Mouse (Mus musculus): ENCODE data around the gene Pxylp1.

Pxylp1 gene

DNA sequence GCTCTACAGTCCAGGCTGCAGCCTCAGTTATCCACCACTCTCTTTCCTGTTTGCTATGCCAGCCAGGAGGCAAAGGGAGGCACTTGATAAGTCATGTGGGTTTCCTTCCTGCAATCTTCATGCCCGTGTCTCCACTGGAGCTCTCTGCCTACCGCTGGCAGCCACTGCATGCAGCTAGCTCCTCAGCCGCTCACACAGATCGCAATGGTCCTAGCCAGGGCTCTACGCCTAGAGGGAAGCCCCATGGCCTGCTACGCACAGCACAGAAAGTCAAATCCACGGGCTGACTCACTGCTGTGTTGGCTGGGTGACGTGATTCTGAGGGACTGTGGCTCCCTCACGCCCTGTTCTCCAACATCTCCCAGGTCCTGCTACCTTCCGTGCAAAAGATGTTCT is 31.4 kb downstream of the Pxylp1 start:
- no peak for DNase-seq (ENCODE audit: low spot score in 2 of 2)

- DNase-seq (ENCODE audit: low spot score in 2 of 2) = no peak
These were observed 31.9 kb downstream of the Pxylp1 start for GRCm38 (mm10) chr9:96860380-96861091.

DNA sequence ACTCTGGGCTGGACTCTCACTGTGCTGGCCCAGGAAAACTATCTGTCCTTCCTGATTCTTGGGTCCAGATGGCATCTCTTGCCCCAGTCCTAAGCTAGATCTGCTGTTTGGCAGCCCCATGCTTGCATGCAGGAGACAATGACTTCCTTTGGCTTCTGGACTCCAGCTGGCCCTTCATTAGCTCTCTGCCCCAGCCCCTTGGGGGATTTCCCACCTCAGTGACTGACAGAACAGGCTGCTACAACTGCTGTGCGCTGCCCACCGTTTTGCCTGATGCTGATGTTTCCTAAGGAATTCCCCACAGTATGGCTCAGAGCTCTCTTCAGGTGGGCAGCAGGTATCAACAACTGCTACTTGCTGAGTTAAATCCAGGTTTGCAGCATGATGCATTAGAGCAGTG is 33.4 kb downstream of the Pxylp1 start:
- no peak for DNase-seq (ENCODE audit: low spot score in 2 of 2)

GRCm38 (mm10) chr9:96857838-96858237 is 34.6 kb downstream of the Pxylp1 start:
- DNase-seq (ENCODE audit: low spot score in 2 of 2) = no peak

- DNase-seq (ENCODE audit: low spot score in 2 of 2) = no peak
These were observed 38.9 kb downstream of the Pxylp1 start for GRCm38 (mm10) chr9:96853300-96854186.

DNA sequence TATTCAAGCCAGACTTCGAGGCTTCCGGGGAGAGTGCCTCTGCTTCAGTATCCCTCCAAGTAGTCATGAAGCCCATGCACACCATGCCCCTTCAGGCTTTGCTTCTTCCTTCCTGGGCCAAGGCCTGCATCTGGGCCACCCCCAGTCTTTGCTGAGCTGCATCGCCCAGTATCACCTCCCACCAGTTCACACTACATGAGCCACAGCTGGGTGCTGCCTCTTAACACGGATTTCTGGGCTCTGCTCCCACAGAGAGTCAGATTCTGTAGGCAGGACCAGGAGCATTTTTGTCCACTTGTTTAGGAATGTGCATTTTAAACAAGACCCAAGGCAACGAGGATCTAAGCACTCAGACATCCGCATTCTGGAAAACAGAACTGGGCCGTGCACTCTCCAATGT is 40.8 kb downstream of the Pxylp1 start:
- DNase-seq (ENCODE audit: low spot score in 2 of 2) = no peak

GRCm38 (mm10) chr9:96851036-96851435 is 41.4 kb downstream of the Pxylp1 start:
- no peak for DNase-seq (ENCODE audit: low spot score in 2 of 2)

DNA sequence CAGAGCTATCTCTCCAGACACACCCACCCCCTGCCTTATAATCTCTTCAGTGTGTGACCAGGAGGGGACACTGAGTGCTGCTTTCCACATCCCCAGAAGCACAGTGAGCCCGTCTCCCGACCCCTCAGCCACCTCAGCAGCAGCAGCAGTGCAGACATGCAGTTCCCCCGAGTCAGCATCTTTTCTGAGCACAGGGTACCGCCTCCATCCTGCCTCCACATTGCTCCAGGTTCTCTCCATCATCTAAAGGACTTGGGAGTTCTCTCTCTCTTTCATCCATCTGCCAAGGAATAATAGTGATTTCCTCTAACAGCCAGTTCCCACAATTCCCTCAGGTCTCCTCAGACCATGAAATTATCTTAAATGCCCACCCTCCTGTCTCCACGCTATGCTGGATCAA is 43.5 kb downstream of the Pxylp1 start:
- DNase-seq (ENCODE audit: low spot score in 2 of 2) = no peak

GRCm38 (mm10) chr9:96846361-96846760 is 46.1 kb downstream of the Pxylp1 start:
- DNase-seq (ENCODE audit: low spot score in 2 of 2) = no peak

DNA sequence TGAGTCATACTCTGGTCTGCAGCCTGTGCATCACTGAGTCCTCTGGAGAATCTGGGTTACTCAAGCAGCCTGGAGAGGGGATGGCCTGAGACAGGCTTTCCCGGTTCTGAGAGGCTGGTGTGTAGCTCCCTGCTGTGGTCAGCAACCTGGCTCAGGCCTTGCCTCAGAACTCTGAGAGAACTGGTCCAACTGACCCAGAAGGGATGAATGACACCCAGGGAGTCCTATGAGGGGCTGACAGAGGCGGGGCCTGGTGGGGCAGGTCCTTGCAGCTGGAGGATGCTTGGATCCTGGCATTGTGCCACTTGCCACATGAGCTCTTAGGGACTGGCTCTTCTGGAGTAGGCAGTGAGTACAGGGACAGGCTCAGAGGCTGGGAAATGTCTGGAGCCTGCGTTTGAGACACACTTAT is 47.7 kb downstream of the Pxylp1 start:
- no peak for DNase-seq (ENCODE audit: low spot score in 2 of 2)

DNA sequence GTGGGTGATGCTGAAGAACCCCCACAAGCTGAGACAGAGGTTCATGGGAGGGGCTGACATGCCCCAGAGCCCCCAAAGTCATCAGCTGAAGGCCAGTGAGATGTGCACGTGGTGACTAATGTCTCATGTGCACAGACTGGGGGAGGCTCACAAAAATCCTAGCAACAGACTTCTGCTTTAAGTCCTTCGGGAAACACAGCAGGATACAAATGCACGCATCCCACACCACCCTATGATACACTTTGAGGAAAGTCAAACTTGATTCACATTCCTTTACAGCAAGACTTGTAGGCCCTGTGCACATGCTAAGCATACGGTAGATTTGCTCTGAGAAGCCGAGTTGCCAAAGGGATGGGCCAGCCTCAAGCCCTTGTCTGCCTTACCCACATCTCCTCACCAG is 53.1 kb downstream of the Pxylp1 start:
- DNase-seq (ENCODE audit: low spot score in 2 of 2) = no peak

DNA sequence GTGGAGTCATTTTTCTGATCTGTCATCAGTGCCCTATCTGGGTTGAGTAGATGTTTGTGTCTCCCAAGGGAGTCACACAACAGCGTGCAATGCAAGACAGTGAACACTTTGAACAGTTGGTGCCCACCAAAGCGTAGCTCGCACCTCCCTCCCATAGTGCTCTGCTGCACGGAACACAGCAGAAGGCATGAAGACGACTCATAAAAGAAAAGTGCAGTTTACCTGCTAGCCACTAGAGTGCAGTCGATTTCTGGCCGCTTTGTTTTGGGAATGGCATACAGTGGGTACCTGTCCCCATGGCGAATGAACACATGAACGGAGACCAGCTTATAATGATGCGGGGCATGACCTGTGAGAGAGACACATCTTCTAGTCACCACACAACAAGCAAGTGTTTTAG is 53.6 kb downstream of the Pxylp1 start:
- DNase-seq (ENCODE audit: low spot score in 2 of 2) = peak in 1 of 2 experiments; percentile 43

DNA sequence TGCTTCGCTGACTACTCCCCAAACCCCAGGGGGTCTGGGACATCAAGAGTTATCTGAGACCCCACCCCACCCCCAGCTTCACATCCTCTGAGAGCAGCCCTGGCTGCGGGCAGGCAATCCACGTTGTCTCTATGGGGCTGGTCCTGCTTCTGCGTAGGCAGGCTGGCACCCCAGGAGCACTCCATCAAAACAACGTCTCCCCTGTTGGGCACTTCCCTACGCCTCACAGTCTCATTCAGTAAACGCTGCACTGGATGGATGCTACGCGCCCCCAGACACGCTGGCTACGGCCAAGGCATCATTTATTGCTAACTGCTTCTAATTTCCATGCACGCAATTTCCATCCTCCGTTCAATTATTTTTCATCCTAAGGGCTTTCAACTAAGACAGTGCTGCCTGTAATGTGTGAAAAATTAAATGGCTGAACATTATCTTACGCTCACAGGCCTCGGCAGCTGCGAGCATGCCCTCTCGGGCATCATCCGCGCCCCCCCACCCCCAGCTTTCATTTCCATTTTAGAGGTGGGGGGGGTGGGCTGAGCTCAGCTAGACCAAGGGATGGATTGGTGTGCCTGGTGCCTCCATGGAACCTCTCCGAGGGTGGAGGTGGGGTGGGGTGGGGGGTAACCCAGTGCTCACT is 54.6 kb downstream of the Pxylp1 start:
- DNase-seq (ENCODE audit: low spot score in 2 of 2) = no peak

- no peak for DNase-seq (ENCODE audit: low spot score in 2 of 2)
These were observed 55.5 kb downstream of the Pxylp1 start for GRCm38 (mm10) chr9:96836984-96837383.

- DNase-seq (ENCODE audit: low spot score in 2 of 2) = no peak
These were observed 57.0 kb downstream of the Pxylp1 start for GRCm38 (mm10) chr9:96835374-96835921.

DNA sequence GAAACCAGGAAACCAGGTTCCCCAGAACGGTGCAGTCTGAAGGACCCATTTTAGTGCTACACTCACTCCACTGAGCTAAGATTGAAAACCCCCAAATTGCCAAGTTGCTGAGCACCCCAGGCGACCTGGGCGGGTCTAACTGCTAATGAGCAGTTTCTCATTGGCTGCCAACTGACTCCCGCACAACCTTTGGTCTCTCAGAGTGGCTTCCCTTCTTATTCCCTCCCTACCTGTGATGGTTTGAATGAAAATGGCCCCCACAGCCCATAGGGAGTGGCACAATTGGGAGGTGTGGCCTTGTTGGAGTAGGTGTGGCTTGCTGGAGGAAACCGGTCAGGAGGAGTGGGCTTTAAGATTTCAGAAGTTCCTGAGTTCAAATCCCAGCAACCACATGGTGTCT is 58.9 kb downstream of the Pxylp1 start:
- DNase-seq (ENCODE audit: low spot score in 2 of 2) = no peak

DNA sequence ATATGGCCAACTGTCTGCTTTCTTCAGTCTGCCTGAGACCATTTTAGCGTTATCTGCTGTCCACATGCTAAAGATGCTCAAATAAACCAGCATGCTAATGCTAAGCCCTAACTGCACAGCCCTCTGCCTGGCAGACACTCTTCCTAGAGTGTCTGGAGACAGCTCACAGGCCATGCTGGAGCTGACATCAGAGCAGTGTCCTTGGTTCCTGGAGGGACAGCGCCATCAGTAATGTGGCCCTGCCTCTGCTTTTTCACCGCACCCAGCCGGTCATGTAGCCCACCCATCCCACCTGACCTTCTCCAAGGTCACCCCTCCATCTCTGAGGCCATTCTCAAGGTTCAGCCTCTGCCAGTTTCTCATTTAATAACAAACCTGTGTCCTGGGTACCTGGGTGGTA is 60.0 kb downstream of the Pxylp1 start:
- DNase-seq (ENCODE audit: low spot score in 2 of 2) = no peak

- no peak for DNase-seq (ENCODE audit: low spot score in 2 of 2)
These were observed 61.6 kb downstream of the Pxylp1 start for GRCm38 (mm10) chr9:96830856-96831359.

DNA sequence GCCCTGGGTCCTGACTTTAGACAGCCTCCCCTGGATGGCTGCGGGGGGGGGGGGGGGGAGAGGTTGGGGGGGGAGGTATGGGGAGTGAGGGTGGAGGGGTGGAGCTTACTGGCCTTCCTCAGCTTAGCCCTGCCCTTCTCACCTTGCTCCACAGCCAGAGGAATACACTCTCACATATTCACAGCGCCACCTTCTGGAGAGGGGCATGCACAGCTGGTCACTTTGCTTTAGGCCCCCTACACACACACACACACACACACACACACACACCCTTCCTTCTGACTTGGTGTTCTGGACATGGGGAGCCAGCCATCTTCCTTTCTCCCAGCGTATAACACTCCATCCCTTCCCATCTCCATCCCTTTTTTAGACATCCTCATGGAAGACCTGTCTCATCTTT is 62.8 kb downstream of the Pxylp1 start:
- DNase-seq (ENCODE audit: low spot score in 2 of 2) = no peak

DNA sequence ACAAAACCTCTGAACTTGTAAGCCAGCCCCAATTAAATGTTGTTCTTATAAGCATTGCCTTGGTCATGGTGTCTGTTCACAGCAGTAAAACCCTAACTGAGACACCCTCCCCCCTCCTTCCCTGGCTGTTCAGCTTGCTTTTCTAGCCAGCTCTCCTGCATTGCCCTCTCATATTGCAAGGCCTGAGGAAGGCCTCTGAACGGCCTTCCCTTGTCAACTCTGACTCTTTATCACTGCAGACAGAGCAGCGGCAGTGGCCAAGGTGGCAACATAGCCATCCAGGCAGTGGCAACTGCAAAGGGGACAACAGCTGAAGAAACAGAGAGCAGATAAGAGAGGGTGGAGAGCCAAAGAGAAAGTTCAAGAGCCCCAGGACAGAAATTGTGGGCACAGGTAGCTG is 64.4 kb downstream of the Pxylp1 start:
- no peak for DNase-seq (ENCODE audit: low spot score in 2 of 2)

- no peak for DNase-seq (ENCODE audit: low spot score in 2 of 2)
These were observed 65.3 kb downstream of the Pxylp1 start for GRCm38 (mm10) chr9:96827002-96827785.
